ENCODE assay signal across 8 mouse cellular contexts in genomic region chr8:88621408-88621807, GRCm38 (mm10). TPM values are rescaled to one million over a fixed set of nuclear protein-coding genes. Genes with fewer than 3 reads are reported as not detected.
DNase-seq lines count a peak whose midpoint lies in the region; ATAC-seq and TF ChIP-seq lines count a peak whose summit lies in the region.

No protein-coding gene starts in this region.

- H3K36me3 ChIP-seq in limb, embryonic 13.5 days, result no peaks in the 10 kb centered on the region
- no peaks in the 10 kb centered on the region for H3K36me3 ChIP-seq in neural tube, embryonic 11.5 days (ENCODE audit: control insufficient read depth, insufficient read depth, low read length)

- no peaks in the 10 kb centered on the region for H3K4me1 ChIP-seq in cortical plate, adult 2 months (ENCODE audit: control insufficient read depth, insufficient read depth, low read length)
- no peaks in the 10 kb centered on the region for H3K4me1 ChIP-seq in limb, embryonic 13.5 days
- H3K4me1 ChIP-seq in neural tube, embryonic 11.5 days (ENCODE audit: control insufficient read depth, insufficient read depth, low read length), result no peaks in the 10 kb centered on the region

- TF ChIP-seq POLR2A in cortical plate, adult 2 months (IDR thresholded peaks at IDR 0.05; ENCODE audit: extremely low read depth, insufficient read depth, low read length), result no peak

- WGBS in limb, embryonic 13.5 days, result under 1% methylated on average over 8 of the region's 8 CpGs
- WGBS in neural tube, embryonic 11.5 days, result 2% methylated on average over 8 of the region's 8 CpGs

- peak; percentile 79 for DNase-seq in 3T3-L1 (ENCODE audit: low read depth, low spot score)
- peak; percentile 52 for DNase-seq in T-cell, adult 2 months (ENCODE audit: low spot score)
- DNase-seq in gastrocnemius, postnatal 4 days (ENCODE audit: low spot score in 2 of 2), result peak; percentile 56 to 71
- DNase-seq in kidney, adult 9 months, result peak; percentile 78
- peak; percentile 84 for DNase-seq in neural tube, embryonic 11.5 days (ENCODE audit: low spot score)
- DNase-seq in testis, postnatal 10 days (ENCODE audit: low spot score), result peak; percentile 86

- no peaks in the 10 kb centered on the region for H3K9me3 ChIP-seq in limb, embryonic 13.5 days
- H3K9me3 ChIP-seq in neural tube, embryonic 11.5 days (ENCODE audit: control insufficient read depth, low read length), result no peaks in the 10 kb centered on the region

- peaks cover 38% of the 10 kb centered on the region for H3K27me3 ChIP-seq in limb, embryonic 13.5 days
- H3K27me3 ChIP-seq in neural tube, embryonic 11.5 days (ENCODE audit: control insufficient read depth, insufficient read depth, low read length), result peaks cover 5% of the 10 kb centered on the region; the same call in 1 of the 2 replicates

- no peak overlapping the region for H3K9ac ChIP-seq in limb, embryonic 13.5 days
- H3K9ac ChIP-seq in neural tube, embryonic 11.5 days (ENCODE audit: low read length), result no peak overlapping the region

- TF ChIP-seq CTCF in cortical plate, adult 2 months (IDR thresholded peaks at IDR 0.05; ENCODE audit: extremely low read depth, insufficient read depth, low read length), result peak; percentile 98

- H3K4me2 ChIP-seq in limb, embryonic 13.5 days (replicated peaks), result no peak overlapping the region; the same call in 1 of the 2 replicates
- no peak overlapping the region for H3K4me2 ChIP-seq in neural tube, embryonic 11.5 days (ENCODE audit: low read depth)

- ATAC-seq in limb, embryonic 13.5 days (ENCODE audit: low FRiP score, low read depth), result peak; percentile 55
- no peak for ATAC-seq in neural tube, embryonic 11.5 days (ENCODE audit: insufficient read depth, low FRiP score, low TSS enrichment)

- H3K27ac ChIP-seq in cortical plate, adult 2 months (ENCODE audit: insufficient read depth, low read length), result no peak overlapping the region
- no peak overlapping the region for H3K27ac ChIP-seq in limb, embryonic 13.5 days
- no peak overlapping the region for H3K27ac ChIP-seq in neural tube, embryonic 11.5 days (ENCODE audit: low read depth, low read length)

- H3K4me3 ChIP-seq in cortical plate, adult 2 months (ENCODE audit: insufficient read depth, low read length), result no peak overlapping the region
- H3K4me3 ChIP-seq in limb, embryonic 13.5 days, result no peak overlapping the region
- H3K4me3 ChIP-seq in neural tube, embryonic 11.5 days (ENCODE audit: low read depth, low read length), result no peak overlapping the region

RNA-seq across cellular contexts. Expression of gene Snx20, which starts 14.5 kb away (rescaled TPM):
- polyA plus RNA-seq in cortical plate, adult 2 months (2012; rRNA removed), result 1.1 and 1.6 TPM in 2 replicates
- 1 to 10 TPM; 1.3 to 1.5 TPM for total RNA-seq in gastrocnemius, postnatal 4 days (2021)
- 1.2 and 1.5 TPM in 2 replicates for polyA plus RNA-seq in limb, embryonic 13.5 days (2015; fragmentation: Nextera tagmentation; extraction: Ambion mirVana)
- 0.85 and 1.1 TPM in 2 replicates for polyA plus RNA-seq in neural tube, embryonic 11.5 days (2014; fragmentation: Nextera tagmentation; extraction: Ambion mirVana)

RNA-seq across cellular contexts. Expression of gene Nod2, which starts 25.7 kb away (rescaled TPM):
- polyA plus RNA-seq in cortical plate, adult 2 months (2012; rRNA removed), result 0.13 and 0.31 TPM in 2 replicates
- 1 to 10 TPM; 1.3 TPM for total RNA-seq in gastrocnemius, postnatal 4 days (2021)
- 0.19 and 0.36 TPM in 2 replicates for polyA plus RNA-seq in limb, embryonic 13.5 days (2015; fragmentation: Nextera tagmentation; extraction: Ambion mirVana)
- 0.08 and 0.14 TPM in 2 replicates for polyA plus RNA-seq in neural tube, embryonic 11.5 days (2014; fragmentation: Nextera tagmentation; extraction: Ambion mirVana)
